Mouse (Mus musculus) liver, embryonic 12.5 days (tissue): ENCODE data around the gene Gabarap. TPM values are rescaled to one million over a fixed set of nuclear protein-coding genes. Genes with fewer than 3 reads are reported as not detected.

ENCODE experiments used
- microRNA counts: library from miRNA; unstranded; fragments of <30 nt; microRNA quantifications from one replicate; lab custom pipeline; 2017
- microRNA-seq: library from miRNA; unstranded; fragments of <30 nt; microRNA quantifications from one replicate; pipeline ENCODE4, GENCODE M21; 2017
- polyA plus RNA-seq: library from polyadenylated mRNA; unstranded; fragments of >200 nt; fragmentation: Nextera tagmentation; extraction: Ambion mirVana; gene quantifications from 2 replicates; pipeline ENCODE4 v1.2.1, GENCODE M21; 2016

The Gabarap gene
- polyA plus RNA-seq, 1 experiment from 2014 or later, result 260 TPM

MicroRNAs encoded within 50 kb of the gene (microRNA counts, 519-probe panel; counts per million panel counts)
- microRNA mmu-miR-324-3p (lab: Ali Mortazavi, UCI), result 582 counts per million, percentile 70 among the panel's probes with 10 or more counts
- microRNA mmu-miR-324-5p (lab: Ali Mortazavi, UCI), result 582 counts per million, percentile 70 among the panel's probes with 10 or more counts

Small RNA genes lying within 50 kb of the gene (microRNA-seq; reads per million reads assigned to microRNA genes)
- gene Gm44349, result 1.1 reads per million
- 2,716 reads per million, percentile 83 among the genes with 10 or more reads in this experiment for gene Mir324

Other genes with a start within 250 kb of the Gabarap start
- gene Polr2a, start 232.5 kb upstream of the Gabarap start, polyA plus RNA-seq, result 17.4 and 20.2 TPM in 2 replicates
- gene Slc35g3, start 229.2 kb upstream of the Gabarap start, polyA plus RNA-seq, result not detected in 2 replicates
- 0.43 and 0.70 TPM in 2 replicates for gene Zbtb4, start 225.2 kb upstream of the Gabarap start, polyA plus RNA-seq
- gene Chrnb1, start 195.2 kb upstream of the Gabarap start, polyA plus RNA-seq, result 0.63 and 0.64 TPM in 2 replicates
- 0.45 and 0.48 TPM in 2 replicates for gene Fgf11, start 189.3 kb upstream of the Gabarap start, polyA plus RNA-seq
- gene Tmem102, start 185.5 kb upstream of the Gabarap start, polyA plus RNA-seq, result 0.59 and 0.72 TPM in 2 replicates
- gene Gm39566, start 175.8 kb upstream of the Gabarap start, polyA plus RNA-seq, result not detected in 2 replicates
- gene Spem2, start 172.7 kb upstream of the Gabarap start, polyA plus RNA-seq, result not detected in 2 replicates
- gene Spem1, start 169.0 kb upstream of the Gabarap start, polyA plus RNA-seq, result not detected in 2 replicates
- 1.3 and 1.4 TPM in 2 replicates for gene Nlgn2, start 153.4 kb upstream of the Gabarap start, polyA plus RNA-seq
- 330 and 338 TPM in 2 replicates for gene Tmem256, start 152.6 kb upstream of the Gabarap start, polyA plus RNA-seq
- gene Plscr3, start 144.8 kb upstream of the Gabarap start, polyA plus RNA-seq, result 37.0 and 37.7 TPM in 2 replicates
- 1.2 and 1.4 TPM in 2 replicates for gene Tnk1, start 132.4 kb upstream of the Gabarap start, polyA plus RNA-seq
- gene Tmem95, start 113.1 kb upstream of the Gabarap start, polyA plus RNA-seq, result not detected in 2 replicates
- gene Kctd11, start 109.7 kb upstream of the Gabarap start, polyA plus RNA-seq, result 1.3 TPM in 2 replicates
- gene Acap1, start 95.6 kb upstream of the Gabarap start, polyA plus RNA-seq, result 7.6 and 8.1 TPM in 2 replicates
- gene 2810408A11Rik, start 90.2 kb upstream of the Gabarap start, polyA plus RNA-seq, result 2.3 TPM in 2 replicates
- 4.5 and 5.7 TPM in 2 replicates for gene Neurl4, start 90.1 kb upstream of the Gabarap start, polyA plus RNA-seq
- 125 TPM in 2 replicates for gene Gps2, start 77.3 kb upstream of the Gabarap start, polyA plus RNA-seq
- 2,199 and 2,266 TPM in 2 replicates for gene Eif5a, start 69.2 kb upstream of the Gabarap start, polyA plus RNA-seq
- 0.20 and 0.25 TPM in 2 replicates for gene Ybx2, start 55.3 kb upstream of the Gabarap start, polyA plus RNA-seq
- gene Slc2a4, start 43.0 kb upstream of the Gabarap start, polyA plus RNA-seq, result 14.9 and 17.0 TPM in 2 replicates
- 2.8 and 3.3 TPM in 2 replicates for gene Cldn7, start 26.4 kb upstream of the Gabarap start, polyA plus RNA-seq
- gene Ctdnep1, start 10.0 kb upstream of the Gabarap start, polyA plus RNA-seq, result 14.0 and 15.2 TPM in 2 replicates
- gene Elp5, start 8.6 kb upstream of the Gabarap start, polyA plus RNA-seq, result 88.1 and 91.8 TPM in 2 replicates
- 39.5 and 40.9 TPM in 2 replicates for gene Phf23, start 4.6 kb downstream of the Gabarap start, polyA plus RNA-seq
- gene Dvl2, start 9.5 kb downstream of the Gabarap start, polyA plus RNA-seq, result 13.4 and 13.7 TPM in 2 replicates
- gene Acadvl, start 24.3 kb downstream of the Gabarap start, polyA plus RNA-seq, result 89.9 and 91.3 TPM in 2 replicates
- gene Dlg4, start 25.8 kb downstream of the Gabarap start, polyA plus RNA-seq, result 2.3 and 2.7 TPM in 2 replicates
- 0.51 and 0.63 TPM in 2 replicates for gene Asgr1, start 62.9 kb downstream of the Gabarap start, polyA plus RNA-seq
- gene Asgr2, start 101.5 kb downstream of the Gabarap start, polyA plus RNA-seq, result 4.3 and 4.8 TPM in 2 replicates
- 0.72 and 0.80 TPM in 2 replicates for gene Mgl2, start 139.2 kb downstream of the Gabarap start, polyA plus RNA-seq
- gene Clec10a, start 165.1 kb downstream of the Gabarap start, polyA plus RNA-seq, result 0.33 TPM in 1 of 2 replicates, not detected in the other
- gene Slc16a11, start 221.6 kb downstream of the Gabarap start, polyA plus RNA-seq, result 1.5 and 1.8 TPM in 2 replicates
- 6.1 and 8.5 TPM in 2 replicates for gene Slc16a13, start 229.9 kb downstream of the Gabarap start, polyA plus RNA-seq
- 2.8 and 3.8 TPM in 2 replicates for gene Bcl6b, start 238.7 kb downstream of the Gabarap start, polyA plus RNA-seq
- 97.4 and 104 TPM in 2 replicates for gene 0610010K14Rik, start 246.8 kb downstream of the Gabarap start, polyA plus RNA-seq
- gene Gm21988, start 248.7 kb downstream of the Gabarap start, polyA plus RNA-seq, result 6.2 and 7.8 TPM in 2 replicates
- gene Rnasek, start 248.7 kb downstream of the Gabarap start, polyA plus RNA-seq, result 159 and 173 TPM in 2 replicates